Mouse (Mus musculus): ENCODE measurements around the gene Itpk1. TPM values are rescaled to one million over a fixed set of nuclear protein-coding genes. Genes with fewer than 3 reads are reported as not detected.
"Not testable (repeated sequence)": the region's sequence is repeated elsewhere in the genome, so short reads cannot be mapped to it uniquely, and the experiment has no call there.

Gene Itpk1
- polyA plus RNA-seq, 1 experiment from 2014 or later, result 21.9 TPM

DNA sequence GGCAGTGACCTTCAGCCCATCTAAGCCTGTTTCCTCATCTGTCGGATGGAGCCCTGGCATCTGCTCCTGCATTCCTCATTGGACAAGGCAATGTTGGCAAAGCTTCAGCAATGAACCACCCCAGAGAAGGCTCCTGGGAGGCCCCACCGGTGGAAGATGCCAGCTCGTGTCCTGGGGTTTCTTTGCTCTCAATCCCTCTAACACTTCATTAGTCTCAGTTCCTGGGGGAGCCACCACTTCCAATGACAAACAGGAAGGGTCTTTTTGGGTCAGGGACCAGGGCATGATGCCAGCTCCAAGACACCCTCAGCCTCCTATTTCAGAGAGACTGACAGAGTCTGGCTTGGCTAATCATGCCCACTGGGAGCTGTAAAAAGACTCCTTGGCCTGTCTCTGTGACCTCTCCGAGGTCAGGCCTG lies 71.6 kb downstream of the Itpk1 start:
- 60% methylated on average over 4 of the region's 4 CpGs for WGBS
- Histone ChIP-seq H3K4me2 (ENCODE audit: low read depth, low read length) (no peak overlapping the region), H3K4me1 (ENCODE audit: control insufficient read depth, insufficient read depth, low read length) (peaks cover 20% of the 10 kb centered on the region; the same call in 1 of the 2 replicates), H3K27me3 (ENCODE audit: control insufficient read depth, insufficient read depth, low read length) (no peaks in the 10 kb centered on the region), H3K27ac (ENCODE audit: low read length) (no peak overlapping the region), H3K9me3 (replicated peaks; ENCODE audit: control insufficient read depth, low read length) (no peaks in the 10 kb centered on the region), H3K9ac (ENCODE audit: low read length) (no peak overlapping the region), H3K36me3 (ENCODE audit: control insufficient read depth, insufficient read depth, low read length) (no peaks in the 10 kb centered on the region), H3K4me3 (replicated peaks; ENCODE audit: low read length) (no peak overlapping the region)
- ATAC-seq (ENCODE audit: insufficient read depth, low FRiP score), result no peak

DNA sequence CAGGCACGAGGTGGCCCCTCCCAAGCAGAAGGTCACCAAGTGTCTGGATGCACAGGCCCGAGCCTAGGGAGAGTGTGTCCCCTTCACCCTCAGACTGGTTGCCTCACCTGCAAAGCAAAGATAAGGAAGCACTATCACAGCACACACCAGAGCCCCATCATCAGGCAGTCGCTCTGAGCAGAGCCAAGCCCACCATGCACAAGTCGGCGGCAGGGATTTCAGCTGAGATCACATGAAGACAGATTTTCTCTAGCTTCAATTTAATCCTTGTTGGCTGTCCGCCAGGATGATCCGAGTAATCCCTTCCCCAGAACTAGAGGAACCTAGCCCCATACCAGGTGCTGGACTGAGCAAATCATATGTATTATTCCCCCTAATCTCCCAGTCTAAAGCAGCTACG lies 73.0 kb downstream of the Itpk1 start:
- Histone ChIP-seq H3K27me3 (ENCODE audit: control insufficient read depth, insufficient read depth, low read length) (no peaks in the 10 kb centered on the region), H3K4me3 (replicated peaks; ENCODE audit: low read length) (no peak overlapping the region), H3K36me3 (ENCODE audit: control insufficient read depth, insufficient read depth, low read length) (no peaks in the 10 kb centered on the region), H3K9me3 (replicated peaks; ENCODE audit: control insufficient read depth, low read length) (no peaks in the 10 kb centered on the region), H3K4me1 (ENCODE audit: control insufficient read depth, insufficient read depth, low read length) (peaks cover 20% of the 10 kb centered on the region; the same call in 1 of the 2 replicates), H3K4me2 (ENCODE audit: low read depth, low read length) (no peak overlapping the region), H3K9ac (ENCODE audit: low read length) (no peak overlapping the region; the same call in 1 of the 2 replicates), H3K27ac (ENCODE audit: low read length) (no peak overlapping the region)
- WGBS, result 35% methylated on average over 8 of the region's 8 CpGs
- ATAC-seq (ENCODE audit: insufficient read depth, low FRiP score), result peak; percentile 41; the same call in 1 of the 2 replicates

DNA sequence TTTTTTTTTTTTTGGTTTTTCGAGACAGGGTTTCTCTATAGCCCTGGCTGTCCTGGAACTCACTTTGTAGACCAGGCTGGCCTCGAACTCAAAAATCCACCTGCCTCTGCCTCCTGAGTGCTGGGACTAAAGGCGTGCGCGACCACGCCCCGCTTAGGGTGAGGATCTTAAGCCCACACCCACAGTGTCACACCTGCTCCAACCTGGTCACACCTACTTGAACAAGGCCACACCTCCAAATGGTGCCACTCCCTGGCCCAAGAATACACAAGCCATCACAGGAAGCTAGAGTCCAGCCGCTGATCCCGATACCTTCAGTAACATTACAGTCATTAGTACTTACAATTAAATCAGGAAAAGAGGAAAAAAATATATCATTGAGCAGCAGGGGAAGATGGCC lies 74.3 kb downstream of the Itpk1 start:
- H3K27ac ChIP-seq (ENCODE audit: low read length); H3K4me3 ChIP-seq (replicated peaks; ENCODE audit: low read length); H3K36me3 ChIP-seq (ENCODE audit: control insufficient read depth, insufficient read depth, low read length); H3K27me3 ChIP-seq (ENCODE audit: control insufficient read depth, insufficient read depth, low read length); ATAC-seq (ENCODE audit: insufficient read depth, low FRiP score); H3K9ac ChIP-seq (ENCODE audit: low read length); H3K9me3 ChIP-seq (replicated peaks; ENCODE audit: control insufficient read depth, low read length); H3K4me2 ChIP-seq (ENCODE audit: low read depth, low read length): not testable (repeated sequence)
- H3K4me1 ChIP-seq (ENCODE audit: control insufficient read depth, insufficient read depth, low read length), result peaks cover 20% of the 10 kb centered on the region; the same call in 1 of the 2 replicates
- 94% methylated on average over 9 of the region's 9 CpGs for WGBS

DNA sequence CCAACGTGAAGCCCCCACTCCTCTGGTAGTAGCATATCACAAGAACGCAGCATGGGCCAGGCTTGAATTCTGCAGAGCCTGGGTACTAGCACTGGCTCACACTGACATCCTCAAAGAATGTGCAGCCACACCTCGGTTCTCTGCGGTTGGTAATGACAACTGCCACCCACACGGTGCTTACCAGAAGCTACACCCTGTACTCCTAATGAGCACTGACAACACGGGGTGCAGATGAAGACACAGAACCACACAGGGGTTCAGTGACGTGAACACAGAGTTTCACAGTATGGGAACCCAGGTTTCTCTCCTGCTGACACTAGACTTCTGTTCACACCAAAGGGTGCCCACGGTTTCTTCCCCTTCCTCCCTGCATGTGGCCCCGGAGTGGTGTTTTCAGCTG lies 76.5 kb downstream of the Itpk1 start:
- H3K9ac ChIP-seq (ENCODE audit: low read length), result no peak overlapping the region
- H3K27ac ChIP-seq (ENCODE audit: low read length), result no peak overlapping the region
- no peak overlapping the region for H3K4me2 ChIP-seq (ENCODE audit: low read depth, low read length)
- no peak for ATAC-seq (ENCODE audit: insufficient read depth, low FRiP score)
- H3K27me3 ChIP-seq (ENCODE audit: control insufficient read depth, insufficient read depth, low read length), result no peaks in the 10 kb centered on the region
- 66% methylated on average over 9 of the region's 9 CpGs for WGBS
- H3K9me3 ChIP-seq (replicated peaks; ENCODE audit: control insufficient read depth, low read length), result no peaks in the 10 kb centered on the region
- H3K36me3 ChIP-seq (ENCODE audit: control insufficient read depth, insufficient read depth, low read length), result no peaks in the 10 kb centered on the region
- no peak overlapping the region for H3K4me3 ChIP-seq (replicated peaks; ENCODE audit: low read length)
- H3K4me1 ChIP-seq (ENCODE audit: control insufficient read depth, insufficient read depth, low read length), result peaks cover 18% of the 10 kb centered on the region; the same call in 1 of the 2 replicates

DNA sequence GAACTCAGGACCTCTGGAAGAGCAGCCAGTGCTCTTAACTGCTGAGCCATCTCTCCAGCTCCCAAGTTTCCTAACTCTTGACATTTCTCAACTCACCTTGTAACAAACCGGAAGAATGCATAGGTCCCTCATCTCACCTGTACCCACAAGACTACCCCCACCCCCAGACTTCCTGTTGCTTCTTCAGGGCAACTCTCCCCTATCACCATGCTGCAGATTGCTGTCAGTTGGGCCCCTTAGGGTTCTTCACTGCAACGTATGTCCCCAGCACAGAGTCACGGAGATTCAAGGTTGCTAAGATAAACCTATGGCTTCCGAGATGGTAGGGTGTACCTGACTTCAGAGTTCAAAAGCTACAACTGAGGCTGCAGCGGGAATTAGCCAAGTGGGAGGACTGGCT lies 77.2 kb downstream of the Itpk1 start:
- Histone ChIP-seq H3K9me3 (replicated peaks; ENCODE audit: control insufficient read depth, low read length) (no peaks in the 10 kb centered on the region), H3K4me2 (ENCODE audit: low read depth, low read length) (no peak overlapping the region), H3K4me1 (ENCODE audit: control insufficient read depth, insufficient read depth, low read length) (peaks cover 12% of the 10 kb centered on the region; the same call in 1 of the 2 replicates), H3K36me3 (ENCODE audit: control insufficient read depth, insufficient read depth, low read length) (no peaks in the 10 kb centered on the region), H3K27me3 (ENCODE audit: control insufficient read depth, insufficient read depth, low read length) (no peaks in the 10 kb centered on the region), H3K9ac (ENCODE audit: low read length) (no peak overlapping the region), H3K27ac (ENCODE audit: low read length) (no peak overlapping the region), H3K4me3 (replicated peaks; ENCODE audit: low read length) (no peak overlapping the region)
- ATAC-seq (ENCODE audit: insufficient read depth, low FRiP score), result no peak
- 93% methylated on average over 5 of the region's 5 CpGs for WGBS

DNA sequence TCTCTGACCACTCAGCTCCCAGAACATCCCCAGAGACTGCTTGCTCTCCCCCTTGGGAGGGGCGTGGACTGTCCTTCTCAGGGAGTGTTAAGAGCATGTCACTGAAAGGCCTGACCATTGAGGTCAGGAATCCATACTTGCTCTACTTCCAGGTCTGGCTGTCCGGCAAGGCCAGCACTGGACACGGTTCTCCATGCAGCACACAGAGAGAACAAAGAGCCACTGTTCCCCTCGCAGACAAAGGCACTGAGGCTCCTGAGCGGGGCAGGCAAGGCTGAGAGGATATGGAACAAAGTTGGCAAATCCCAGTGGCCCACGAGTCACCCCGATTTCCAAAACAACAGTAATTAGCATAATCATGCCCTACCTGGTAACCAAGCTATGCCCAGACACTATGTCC lies 77.9 kb downstream of the Itpk1 start:
- Histone ChIP-seq H3K9ac (ENCODE audit: low read length) (no peak overlapping the region), H3K4me3 (replicated peaks; ENCODE audit: low read length) (no peak overlapping the region), H3K9me3 (replicated peaks; ENCODE audit: control insufficient read depth, low read length) (no peaks in the 10 kb centered on the region), H3K36me3 (ENCODE audit: control insufficient read depth, insufficient read depth, low read length) (no peaks in the 10 kb centered on the region), H3K27me3 (ENCODE audit: control insufficient read depth, insufficient read depth, low read length) (no peaks in the 10 kb centered on the region), H3K4me2 (ENCODE audit: low read depth, low read length) (no peak overlapping the region), H3K4me1 (ENCODE audit: control insufficient read depth, insufficient read depth, low read length) (peaks cover 5% of the 10 kb centered on the region), H3K27ac (ENCODE audit: low read length) (no peak overlapping the region)
- 71% methylated on average over 7 of the region's 7 CpGs for WGBS
- no peak for ATAC-seq (ENCODE audit: insufficient read depth, low FRiP score)

DNA sequence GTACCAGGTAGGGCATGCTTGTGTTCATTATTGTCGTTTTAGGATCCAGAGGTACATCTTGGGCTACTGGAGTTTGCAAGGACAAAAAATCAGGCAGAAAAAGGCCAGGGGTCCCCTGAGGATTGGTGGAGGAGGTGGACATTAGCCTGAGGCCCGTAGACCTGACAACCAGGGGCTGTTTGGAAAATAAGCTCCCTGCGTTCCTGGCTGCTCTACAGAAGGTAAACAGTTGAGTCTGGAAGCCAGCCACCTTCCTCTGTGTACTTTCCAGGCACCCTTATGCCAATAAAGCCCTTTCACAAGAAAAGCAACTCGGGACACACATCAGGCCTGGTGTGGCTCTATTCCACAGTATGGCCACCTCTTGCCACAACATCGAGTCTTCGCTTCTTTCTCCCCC lies 79.0 kb downstream of the Itpk1 start:
- Histone ChIP-seq H3K9ac (ENCODE audit: low read length) (no peak overlapping the region), H3K4me2 (ENCODE audit: low read depth, low read length) (no peak overlapping the region), H3K4me1 (ENCODE audit: control insufficient read depth, insufficient read depth, low read length) (no peaks in the 10 kb centered on the region; the same call in 1 of the 2 replicates), H3K27ac (ENCODE audit: low read length) (no peak overlapping the region), H3K27me3 (ENCODE audit: control insufficient read depth, insufficient read depth, low read length) (no peaks in the 10 kb centered on the region), H3K9me3 (replicated peaks; ENCODE audit: control insufficient read depth, low read length) (no peaks in the 10 kb centered on the region), H3K4me3 (replicated peaks; ENCODE audit: low read length) (no peak overlapping the region), H3K36me3 (ENCODE audit: control insufficient read depth, insufficient read depth, low read length) (no peaks in the 10 kb centered on the region)
- peak; percentile 22; the same call in 1 of the 2 replicates for ATAC-seq (ENCODE audit: insufficient read depth, low FRiP score)
- WGBS, result 66% methylated on average over 6 of the region's 6 CpGs

DNA sequence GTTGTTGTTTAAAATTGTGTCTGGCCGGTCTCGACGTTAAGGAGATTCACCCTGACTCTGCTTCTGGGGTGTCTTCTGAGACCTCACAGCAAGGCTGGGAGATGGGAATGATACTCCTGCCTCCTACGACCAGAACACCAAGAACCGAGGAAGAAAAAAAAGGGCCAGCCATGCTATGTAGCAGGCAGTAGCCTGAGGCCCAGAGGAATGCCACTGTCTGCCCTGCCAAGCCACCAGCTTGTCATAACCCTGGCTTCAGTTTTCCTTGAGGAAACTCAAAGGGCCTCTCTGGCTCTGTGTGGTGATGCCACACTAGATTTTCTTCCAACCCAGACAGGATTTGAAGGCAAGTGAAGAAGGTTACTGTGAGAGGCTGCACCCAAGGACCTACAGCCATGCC lies 79.6 kb downstream of the Itpk1 start:
- H3K27ac ChIP-seq (ENCODE audit: low read length), result no peak overlapping the region
- H3K9me3 ChIP-seq (replicated peaks; ENCODE audit: control insufficient read depth, low read length), result no peaks in the 10 kb centered on the region
- H3K9ac ChIP-seq (ENCODE audit: low read length), result no peak overlapping the region
- H3K4me3 ChIP-seq (replicated peaks; ENCODE audit: low read length), result no peak overlapping the region
- WGBS, result 73% methylated on average over 5 of the region's 5 CpGs
- H3K36me3 ChIP-seq (ENCODE audit: control insufficient read depth, insufficient read depth, low read length), result no peaks in the 10 kb centered on the region
- no peaks in the 10 kb centered on the region for H3K27me3 ChIP-seq (ENCODE audit: control insufficient read depth, insufficient read depth, low read length)
- H3K4me2 ChIP-seq (ENCODE audit: low read depth, low read length), result no peak overlapping the region
- ATAC-seq (ENCODE audit: insufficient read depth, low FRiP score), result no peak
- no peaks in the 10 kb centered on the region; the same call in 1 of the 2 replicates for H3K4me1 ChIP-seq (ENCODE audit: control insufficient read depth, insufficient read depth, low read length)

DNA sequence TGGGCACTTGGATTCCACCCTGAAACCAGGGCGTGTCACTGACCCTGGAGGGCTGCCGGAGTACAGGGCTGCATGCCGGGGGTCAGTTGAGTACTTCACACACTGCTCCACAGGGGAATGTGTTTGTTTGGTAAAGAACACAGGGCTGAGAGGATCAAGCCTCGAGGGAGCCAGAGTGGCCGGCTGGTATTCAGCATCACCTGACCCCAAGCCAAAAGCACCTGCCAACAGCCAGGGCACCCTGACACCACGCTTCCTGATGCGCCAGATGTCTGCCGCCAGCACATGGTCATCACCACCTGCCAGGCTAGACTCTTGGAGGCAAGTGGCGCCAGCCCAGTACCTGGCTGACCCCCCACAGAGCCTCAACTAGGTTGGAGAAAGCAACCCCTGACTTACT lies 80.9 kb downstream of the Itpk1 start:
- Histone ChIP-seq H3K9me3 (replicated peaks; ENCODE audit: control insufficient read depth, low read length) (no peaks in the 10 kb centered on the region), H3K9ac (ENCODE audit: low read length) (no peak overlapping the region), H3K36me3 (ENCODE audit: control insufficient read depth, insufficient read depth, low read length) (no peaks in the 10 kb centered on the region), H3K4me2 (ENCODE audit: low read depth, low read length) (no peak overlapping the region), H3K27me3 (ENCODE audit: control insufficient read depth, insufficient read depth, low read length) (no peaks in the 10 kb centered on the region), H3K4me1 (ENCODE audit: control insufficient read depth, insufficient read depth, low read length) (no peaks in the 10 kb centered on the region; the same call in 1 of the 2 replicates), H3K4me3 (replicated peaks; ENCODE audit: low read length) (no peak overlapping the region), H3K27ac (ENCODE audit: low read length) (no peak overlapping the region)
- no peak for ATAC-seq (ENCODE audit: insufficient read depth, low FRiP score)
- WGBS, result 74% methylated on average over 9 of the region's 9 CpGs
